Mouse (Mus musculus): ENCODE measurements at regions not wholly inside any gene's neighbourhood (a gene's known extent, or its start where the extent isn't known, plus 50 kb on each side); places are given as distances from the start of the nearest gene placed in this dataset.
A peak's percentile ranks its signal among the peaks of the same experiment; 100 is the strongest.

DNA sequence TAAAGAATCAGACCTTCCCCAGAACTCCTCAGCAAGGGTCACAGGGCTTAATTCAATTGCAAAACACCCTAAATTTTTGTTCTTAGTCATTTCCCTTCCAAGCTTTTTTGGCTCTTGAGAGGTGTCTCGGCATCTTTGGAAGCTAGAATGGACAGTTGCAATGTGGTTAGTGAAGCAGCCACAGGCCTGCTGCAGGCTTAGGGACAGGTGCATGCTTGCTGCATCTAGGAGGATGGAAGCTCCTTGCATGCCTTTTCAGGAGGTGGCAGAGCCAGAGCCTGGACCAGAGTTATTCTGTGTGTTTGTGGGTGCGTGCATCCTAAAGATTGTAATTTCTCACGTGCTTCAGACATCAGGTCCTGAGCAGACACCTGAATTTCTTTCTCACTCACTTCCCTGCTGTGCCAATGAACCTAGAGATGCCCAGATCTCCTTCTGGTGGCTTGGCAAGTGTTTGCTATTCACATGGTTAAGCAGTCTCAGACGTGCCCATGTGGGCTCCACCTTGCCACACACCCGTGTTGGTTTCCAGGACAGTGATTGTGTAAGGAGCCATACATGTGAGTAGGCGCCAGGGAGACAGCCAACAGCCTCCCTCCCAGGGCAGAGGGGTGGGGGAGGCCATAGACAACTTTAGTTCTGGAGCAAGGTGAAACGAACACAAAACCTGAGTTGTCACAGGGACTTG, 246.3 kb upstream of the Maf start:
- H3K27me3 ChIP-seq (replicated peaks; ENCODE audit: control insufficient read depth, insufficient read depth, low read length): no peaks in the 10 kb centered on the region
- H3K36me3 ChIP-seq (ENCODE audit: control insufficient read depth, insufficient read depth, low read length): no peaks in the 10 kb centered on the region
- H3K4me1 ChIP-seq (ENCODE audit: control insufficient read depth, insufficient read depth, low read length): no peaks in the 10 kb centered on the region
- no peak overlapping the region for H3K4me3 ChIP-seq (ENCODE audit: low read depth, low read length)
- no peak overlapping the region for H3K4me2 ChIP-seq (ENCODE audit: low read depth, low read length)
- DNase-seq (ENCODE audit: low spot score) (no peak), ATAC-seq (ENCODE audit: low read depth) (no peak)
- no peak overlapping the region for H3K27ac ChIP-seq (replicated peaks; ENCODE audit: low read depth, low read length)
- WGBS: 84% methylated on average over 7 of the region's 7 CpGs
- H3K9ac ChIP-seq (ENCODE audit: low read depth, low read length): no peak overlapping the region
- H3K9me3 ChIP-seq (ENCODE audit: control insufficient read depth, low read length): no peaks in the 10 kb centered on the region

DNA sequence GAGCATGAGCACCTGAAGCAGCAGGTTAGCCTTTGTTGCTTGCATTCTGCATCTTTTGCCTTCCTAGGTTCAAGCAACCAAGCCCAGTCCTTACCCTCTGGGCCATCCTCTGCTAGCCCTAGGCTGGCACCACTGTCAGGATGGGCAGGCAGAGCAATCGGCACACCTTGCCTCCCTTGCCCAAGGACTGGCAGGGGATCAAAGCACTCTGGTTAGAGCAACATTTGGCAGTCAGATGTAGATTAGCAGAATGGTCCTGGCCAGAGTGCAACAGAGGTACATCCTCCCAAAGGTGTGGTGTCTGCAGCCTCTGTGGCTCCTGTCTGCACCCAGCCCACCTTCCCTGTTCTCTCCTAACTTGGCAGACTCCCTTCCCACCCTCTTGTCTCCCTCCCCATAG, 244.9 kb upstream of the Maf start:
- WGBS: 53% methylated on average over 1 of the region's 1 CpGs
- no peak for DNase-seq (ENCODE audit: low spot score)
- Histone ChIP-seq H3K36me3 (ENCODE audit: control insufficient read depth, insufficient read depth, low read length) (no peaks in the 10 kb centered on the region), H3K27ac (replicated peaks; ENCODE audit: low read depth, low read length) (no peak overlapping the region), H3K9ac (ENCODE audit: low read depth, low read length) (no peak overlapping the region), H3K27me3 (replicated peaks; ENCODE audit: control insufficient read depth, insufficient read depth, low read length) (no peaks in the 10 kb centered on the region), H3K9me3 (ENCODE audit: control insufficient read depth, low read length) (no peaks in the 10 kb centered on the region), H3K4me1 (ENCODE audit: control insufficient read depth, insufficient read depth, low read length) (no peaks in the 10 kb centered on the region), H3K4me3 (ENCODE audit: low read depth, low read length) (no peak overlapping the region), H3K4me2 (ENCODE audit: low read depth, low read length) (no peak overlapping the region)
- ATAC-seq (ENCODE audit: low read depth): no peak

DNA sequence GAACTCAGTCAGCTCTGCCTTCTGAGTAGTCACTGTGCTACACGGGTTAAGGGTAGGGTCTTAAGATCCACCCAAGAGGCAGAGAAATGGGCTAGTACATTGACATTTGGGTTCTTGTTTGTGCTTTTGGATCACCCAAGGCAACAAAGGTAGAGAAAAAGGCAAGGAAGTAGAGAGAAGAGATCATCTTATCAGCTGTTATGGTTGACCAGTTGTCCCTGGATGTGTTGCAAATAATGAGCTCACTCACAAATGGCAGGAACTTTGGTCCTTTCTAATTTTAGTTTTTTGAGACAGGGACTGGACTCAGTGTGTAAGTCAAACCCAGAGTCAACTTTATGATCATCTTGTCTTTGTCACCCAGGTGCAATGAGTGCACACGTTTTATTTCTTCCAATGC, 241.3 kb upstream of the Maf start:
- 84% methylated on average over 2 of the region's 2 CpGs for WGBS
- no peaks in the 10 kb centered on the region for H3K36me3 ChIP-seq (ENCODE audit: control insufficient read depth, insufficient read depth, low read length)
- H3K9me3 ChIP-seq (ENCODE audit: control insufficient read depth, low read length): no peaks in the 10 kb centered on the region
- no peak overlapping the region for H3K9ac ChIP-seq (ENCODE audit: low read depth, low read length)
- no peaks in the 10 kb centered on the region for H3K27me3 ChIP-seq (replicated peaks; ENCODE audit: control insufficient read depth, insufficient read depth, low read length)
- ATAC-seq (ENCODE audit: low read depth) (no peak), DNase-seq (ENCODE audit: low spot score) (no peak)
- no peak overlapping the region for H3K4me3 ChIP-seq (ENCODE audit: low read depth, low read length)
- no peaks in the 10 kb centered on the region for H3K4me1 ChIP-seq (ENCODE audit: control insufficient read depth, insufficient read depth, low read length)
- no peak overlapping the region for H3K27ac ChIP-seq (replicated peaks; ENCODE audit: low read depth, low read length)
- no peak overlapping the region for H3K4me2 ChIP-seq (ENCODE audit: low read depth, low read length)

DNA sequence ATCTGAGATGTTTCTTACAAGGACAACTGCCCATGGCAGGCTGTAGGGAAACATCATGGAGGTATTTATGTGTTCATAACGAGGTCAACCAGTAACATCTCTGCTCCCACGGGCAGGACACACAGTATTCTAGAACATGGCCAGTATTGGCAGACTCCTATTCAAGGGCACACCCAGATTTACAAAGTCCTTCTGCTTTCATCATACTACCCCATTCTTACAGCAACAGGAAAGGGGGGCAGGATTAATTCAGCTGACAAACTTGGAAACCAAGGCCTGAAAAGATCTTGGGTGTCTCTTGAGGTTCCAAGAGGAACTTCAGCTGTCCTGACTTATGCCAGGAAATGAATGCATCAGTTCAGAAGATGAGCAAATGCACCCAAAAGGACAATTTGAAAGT, 240.4 kb upstream of the Maf start:
- ATAC-seq (ENCODE audit: low read depth) (no peak), DNase-seq (ENCODE audit: low spot score) (no peak)
- H3K4me3 ChIP-seq (ENCODE audit: low read depth, low read length): no peak overlapping the region
- H3K27ac ChIP-seq (replicated peaks; ENCODE audit: low read depth, low read length): no peak overlapping the region
- no peaks in the 10 kb centered on the region for H3K36me3 ChIP-seq (ENCODE audit: control insufficient read depth, insufficient read depth, low read length)
- no peaks in the 10 kb centered on the region for H3K27me3 ChIP-seq (replicated peaks; ENCODE audit: control insufficient read depth, insufficient read depth, low read length)
- H3K9me3 ChIP-seq (ENCODE audit: control insufficient read depth, low read length): no peaks in the 10 kb centered on the region
- no peak overlapping the region for H3K9ac ChIP-seq (ENCODE audit: low read depth, low read length)
- H3K4me2 ChIP-seq (ENCODE audit: low read depth, low read length): no peak overlapping the region
- H3K4me1 ChIP-seq (ENCODE audit: control insufficient read depth, insufficient read depth, low read length): peaks cover 7% of the 10 kb centered on the region
- WGBS: 82% methylated on average over 2 of the region's 2 CpGs

DNA sequence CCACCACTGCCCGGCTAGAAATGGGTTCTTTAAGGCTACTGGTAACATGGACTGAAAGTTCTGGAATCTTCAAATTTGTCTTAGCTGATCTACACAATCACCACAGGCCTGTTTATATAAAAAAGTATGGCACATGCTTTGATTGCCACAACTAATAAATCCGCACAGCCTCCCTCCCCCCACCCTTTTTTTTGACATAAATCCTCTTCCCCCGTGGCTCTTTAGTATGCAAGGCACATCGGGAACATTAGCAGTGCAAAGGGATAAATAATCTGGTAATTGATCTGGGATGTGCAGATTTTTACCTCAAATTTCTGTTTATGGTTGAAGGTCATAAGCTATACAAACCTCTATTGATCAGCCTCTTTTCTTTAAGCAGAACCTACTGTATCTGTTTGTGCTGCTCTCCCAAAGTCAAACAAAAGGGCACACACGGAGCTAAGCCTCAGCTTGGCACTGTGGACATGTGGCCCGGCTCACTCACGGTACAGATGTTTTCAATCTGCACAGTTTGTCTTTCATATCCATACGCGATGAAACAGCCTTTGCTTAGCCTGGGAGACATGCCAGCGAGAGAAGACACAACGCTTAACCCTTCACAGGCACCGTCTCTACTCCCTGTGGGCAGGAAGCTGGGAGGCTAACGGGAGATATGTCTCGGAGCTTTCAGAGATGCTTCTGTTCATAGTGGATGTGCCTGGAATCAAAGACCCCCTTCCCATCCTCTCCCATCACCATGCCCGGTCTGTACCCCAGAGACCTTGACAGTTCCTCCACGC, 235.3 kb upstream of the Maf start:
- DNase-seq (ENCODE audit: low spot score): peak; percentile 95
- peak; percentile 84 for ATAC-seq (ENCODE audit: low read depth)
- Histone ChIP-seq H3K4me3 (ENCODE audit: low read depth, low read length) (0 out of 2 replicates have a peak overlapping the region, but pooled peaks have one; percentile 0), H3K4me2 (ENCODE audit: low read depth, low read length) (peak overlapping the region; percentile 41), H3K27ac (replicated peaks; ENCODE audit: low read depth, low read length) (peak overlapping the region; percentile 17), H3K9ac (ENCODE audit: low read depth, low read length) (no peak overlapping the region), H3K36me3 (ENCODE audit: control insufficient read depth, insufficient read depth, low read length) (no peaks in the 10 kb centered on the region), H3K4me1 (ENCODE audit: control insufficient read depth, insufficient read depth, low read length) (peaks cover 16% of the 10 kb centered on the region), H3K27me3 (replicated peaks; ENCODE audit: control insufficient read depth, insufficient read depth, low read length) (no peaks in the 10 kb centered on the region), H3K9me3 (ENCODE audit: control insufficient read depth, low read length) (no peaks in the 10 kb centered on the region)
- WGBS: 13% methylated on average over 16 of the region's 16 CpGs

DNA sequence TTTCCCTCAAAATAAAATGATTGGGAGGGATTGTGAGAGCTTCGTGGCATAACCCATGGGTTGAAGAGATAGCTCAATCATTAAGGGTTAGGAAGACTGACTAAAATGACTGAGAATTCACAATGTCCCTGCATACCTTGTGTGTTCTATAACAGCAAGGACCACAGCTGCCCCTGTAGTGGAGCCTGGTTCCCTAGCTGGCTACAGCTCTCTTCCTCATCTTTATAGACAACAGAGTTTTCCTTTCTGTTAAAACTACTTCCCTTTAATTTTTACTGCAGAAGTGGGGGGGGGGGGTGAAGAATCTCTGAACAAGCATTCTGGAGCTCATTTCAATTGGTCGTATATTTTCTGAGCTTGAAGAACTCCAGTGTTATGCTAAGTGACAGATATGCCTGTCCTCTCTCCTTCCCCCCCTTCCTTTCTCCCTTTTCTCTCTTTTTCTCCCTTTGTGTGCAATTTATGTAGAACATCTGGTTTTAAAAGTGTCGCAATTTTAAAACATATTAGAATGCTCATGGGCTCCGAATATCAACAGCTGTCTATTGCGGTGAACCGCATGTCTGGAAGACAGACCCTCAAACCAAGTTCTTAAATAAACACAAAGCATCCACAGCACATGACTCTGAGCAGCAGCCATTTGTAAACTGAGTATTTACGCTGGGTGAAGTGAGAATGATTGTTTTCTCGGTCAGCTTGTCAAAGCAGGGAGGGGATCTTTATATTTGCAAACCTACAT, 222.0 kb upstream of the Maf start:
- Histone ChIP-seq H3K9ac (ENCODE audit: low read depth, low read length) (no peak overlapping the region), H3K4me1 (ENCODE audit: control insufficient read depth, insufficient read depth, low read length) (peaks cover 6% of the 10 kb centered on the region; the same call in 1 of the 2 replicates), H3K36me3 (ENCODE audit: control insufficient read depth, insufficient read depth, low read length) (no peaks in the 10 kb centered on the region), H3K4me3 (ENCODE audit: low read depth, low read length) (no peak overlapping the region), H3K27me3 (replicated peaks; ENCODE audit: control insufficient read depth, insufficient read depth, low read length) (no peaks in the 10 kb centered on the region), H3K9me3 (ENCODE audit: control insufficient read depth, low read length) (no peaks in the 10 kb centered on the region), H3K4me2 (ENCODE audit: low read depth, low read length) (no peak overlapping the region), H3K27ac (replicated peaks; ENCODE audit: low read depth, low read length) (no peak overlapping the region)
- peak; percentile 80 for DNase-seq (ENCODE audit: low spot score)
- ATAC-seq (ENCODE audit: low read depth): no peak
- WGBS: 46% methylated on average over 8 of the region's 8 CpGs

DNA sequence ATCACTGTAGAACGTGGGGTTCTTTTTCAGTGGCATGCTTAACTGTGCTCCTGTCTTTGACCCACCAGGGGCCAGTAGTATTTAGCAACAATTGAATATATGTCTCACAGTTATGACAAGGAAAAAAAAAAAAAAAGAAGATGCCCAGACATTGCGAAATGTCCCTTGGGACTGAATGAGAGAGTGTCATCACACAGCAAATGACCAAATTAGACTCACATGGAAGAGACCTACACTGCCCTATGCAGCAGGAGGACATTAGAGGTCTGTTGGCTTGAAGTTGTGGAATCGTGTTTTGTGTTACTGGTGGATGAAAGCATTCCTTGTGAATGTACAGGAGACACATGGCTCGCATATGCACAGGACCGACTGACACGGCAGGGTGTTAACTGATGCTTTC, 214.3 kb upstream of the Maf start:
- no peaks in the 10 kb centered on the region for H3K27me3 ChIP-seq (replicated peaks; ENCODE audit: control insufficient read depth, insufficient read depth, low read length)
- no peak overlapping the region for H3K27ac ChIP-seq (replicated peaks; ENCODE audit: low read depth, low read length)
- DNase-seq (ENCODE audit: low spot score) (no peak), ATAC-seq (ENCODE audit: low read depth) (no peak)
- H3K9me3 ChIP-seq (ENCODE audit: control insufficient read depth, low read length): no peaks in the 10 kb centered on the region
- 68% methylated on average over 6 of the region's 6 CpGs for WGBS
- H3K4me3 ChIP-seq (ENCODE audit: low read depth, low read length): no peak overlapping the region
- 0 out of 2 replicates have a peak, but pooled peaks cover 3% of the 10 kb centered on the region for H3K4me1 ChIP-seq (ENCODE audit: control insufficient read depth, insufficient read depth, low read length)
- no peak overlapping the region for H3K4me2 ChIP-seq (ENCODE audit: low read depth, low read length)
- H3K36me3 ChIP-seq (ENCODE audit: control insufficient read depth, insufficient read depth, low read length): no peaks in the 10 kb centered on the region
- no peak overlapping the region for H3K9ac ChIP-seq (ENCODE audit: low read depth, low read length)

DNA sequence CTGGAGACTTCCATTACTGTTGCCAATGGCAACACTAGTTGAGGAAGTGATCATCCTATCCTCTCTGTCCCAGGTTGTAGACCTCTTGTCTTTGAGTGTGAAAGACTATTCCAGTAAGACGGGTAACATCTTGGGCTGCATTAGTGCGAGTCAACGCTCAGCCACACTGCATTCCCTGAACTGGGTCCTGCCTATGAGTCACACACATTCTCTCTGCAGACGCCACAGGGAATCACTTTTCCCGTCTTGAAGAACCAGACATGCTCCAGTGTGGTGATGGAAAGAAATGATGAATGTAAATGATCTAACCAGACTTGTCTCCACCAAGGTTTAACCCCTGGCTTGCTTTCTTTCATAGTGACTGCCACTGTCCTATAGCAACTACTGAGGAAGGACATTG, 199.1 kb upstream of the Maf start:
- H3K9ac ChIP-seq (ENCODE audit: low read depth, low read length): no peak overlapping the region
- no peak overlapping the region for H3K4me3 ChIP-seq (ENCODE audit: low read depth, low read length)
- no peaks in the 10 kb centered on the region for H3K4me1 ChIP-seq (ENCODE audit: control insufficient read depth, insufficient read depth, low read length)
- H3K36me3 ChIP-seq (ENCODE audit: control insufficient read depth, insufficient read depth, low read length): no peaks in the 10 kb centered on the region
- 82% methylated on average over 5 of the region's 5 CpGs for WGBS
- H3K27ac ChIP-seq (replicated peaks; ENCODE audit: low read depth, low read length): no peak overlapping the region
- DNase-seq (ENCODE audit: low spot score) (no peak), ATAC-seq (ENCODE audit: low read depth) (no peak)
- H3K9me3 ChIP-seq (ENCODE audit: control insufficient read depth, low read length): 0 out of 2 replicates have a peak, but pooled peaks cover 6% of the 10 kb centered on the region
- no peak overlapping the region for H3K4me2 ChIP-seq (ENCODE audit: low read depth, low read length)
- H3K27me3 ChIP-seq (replicated peaks; ENCODE audit: control insufficient read depth, insufficient read depth, low read length): no peaks in the 10 kb centered on the region
